Mouse (Mus musculus): ENCODE data around the gene Gm7697. TPM values are rescaled to one million over a fixed set of nuclear protein-coding genes. Genes with fewer than 3 reads are reported as not detected.
"Not testable (repeated sequence)": the region's sequence is repeated elsewhere in the genome, so short reads cannot be mapped to it uniquely, and the experiment has no call there.

Gm7697 gene
- polyA plus RNA-seq (2014; fragmentation: Nextera tagmentation; extraction: Ambion mirVana) = not detected in 2 replicates

DNA sequence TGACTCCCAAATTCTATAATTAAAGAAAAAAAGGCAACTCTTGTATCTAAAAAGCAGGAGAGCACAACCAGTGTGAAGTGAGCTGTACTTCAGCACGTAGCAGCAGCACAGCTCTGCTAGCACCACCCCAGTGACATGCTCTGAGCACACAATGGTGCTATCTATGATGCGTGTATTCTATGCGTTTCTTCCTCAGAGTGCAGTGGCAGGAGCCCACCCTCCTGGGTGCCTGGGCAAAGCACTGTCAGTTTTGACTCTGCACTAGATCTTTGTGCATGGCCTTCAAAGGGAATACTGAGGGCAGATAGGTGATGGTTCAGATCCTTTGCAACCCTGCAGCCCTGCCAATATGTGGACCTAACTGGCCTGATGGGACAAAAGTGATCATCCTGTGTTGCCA lies at the start of gene Gm7697:
Gene Gm7697, minus strand, starts transcription at position 101 of the 400 bp plus-strand sequence.
- WGBS = 86% methylated on average over 1 of the region's 3 CpGs
- H3K4me2 ChIP-seq (ENCODE audit: low read depth, low read length); H3K27me3 ChIP-seq (ENCODE audit: control insufficient read depth, insufficient read depth, low read length); H3K9ac ChIP-seq (replicated peaks; ENCODE audit: low read depth, low read length); H3K4me1 ChIP-seq (ENCODE audit: control insufficient read depth, insufficient read depth, low read length); H3K36me3 ChIP-seq (ENCODE audit: control insufficient read depth, insufficient read depth, low read length); ATAC-seq (ENCODE audit: low read depth); H3K27ac ChIP-seq (ENCODE audit: low read depth, low read length); H3K9me3 ChIP-seq (ENCODE audit: control insufficient read depth, low read length); H3K4me3 ChIP-seq (ENCODE audit: low read depth, low read length): not testable (repeated sequence)

DNA sequence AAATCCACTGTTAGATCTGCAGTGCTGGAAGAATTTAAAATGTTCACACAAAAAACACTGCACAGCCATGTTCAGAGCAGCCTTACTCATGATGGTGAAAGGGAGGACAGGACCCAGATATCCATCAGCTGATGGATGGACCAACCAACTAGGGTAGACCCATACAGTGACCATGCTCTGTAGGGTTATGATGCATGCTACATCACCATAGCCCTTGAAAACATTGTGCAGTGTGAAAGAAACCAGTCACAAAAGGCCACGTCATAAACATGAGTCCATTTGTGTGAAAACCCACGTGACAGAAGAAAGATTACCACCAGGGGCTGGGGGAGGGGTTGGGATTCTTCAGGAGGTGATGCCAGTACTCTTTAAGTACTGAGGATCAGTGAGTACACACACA lies 28.5 kb upstream of the Gm7697 start:
- not testable (repeated sequence) for H3K36me3 ChIP-seq (ENCODE audit: control insufficient read depth, insufficient read depth, low read length); H3K9me3 ChIP-seq (ENCODE audit: control insufficient read depth, low read length); ATAC-seq (ENCODE audit: low read depth); H3K4me2 ChIP-seq (ENCODE audit: low read depth, low read length); H3K9ac ChIP-seq (replicated peaks; ENCODE audit: low read depth, low read length); H3K27me3 ChIP-seq (ENCODE audit: control insufficient read depth, insufficient read depth, low read length); H3K4me3 ChIP-seq (ENCODE audit: low read depth, low read length); H3K4me1 ChIP-seq (ENCODE audit: control insufficient read depth, insufficient read depth, low read length); H3K27ac ChIP-seq (ENCODE audit: low read depth, low read length)
- WGBS = 39% methylated on average over 2 of the region's 2 CpGs

DNA sequence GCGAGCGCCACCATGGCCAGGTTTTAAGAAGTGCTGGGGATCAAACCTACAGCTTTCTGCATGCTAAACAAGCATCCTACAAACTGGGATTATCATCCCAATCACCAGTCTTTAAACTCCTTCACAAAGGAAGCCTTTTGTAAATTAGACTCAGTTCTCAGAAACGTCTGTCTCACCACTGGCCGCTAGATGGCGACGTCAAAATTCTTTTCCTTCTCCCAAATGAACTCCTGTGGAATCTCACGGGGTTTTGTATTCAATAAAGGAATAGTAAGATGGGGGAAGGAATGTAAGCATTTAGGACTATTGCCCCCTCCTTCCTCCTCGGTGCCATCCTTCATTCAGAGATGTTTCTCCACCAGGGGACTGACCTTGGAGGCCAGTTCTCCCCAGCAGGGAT lies 26.8 kb upstream of the Gm7697 start:
- not testable (repeated sequence) for H3K9me3 ChIP-seq (ENCODE audit: control insufficient read depth, low read length); H3K36me3 ChIP-seq (ENCODE audit: control insufficient read depth, insufficient read depth, low read length); H3K27me3 ChIP-seq (ENCODE audit: control insufficient read depth, insufficient read depth, low read length); H3K4me3 ChIP-seq (ENCODE audit: low read depth, low read length); ATAC-seq (ENCODE audit: low read depth); H3K27ac ChIP-seq (ENCODE audit: low read depth, low read length); H3K9ac ChIP-seq (replicated peaks; ENCODE audit: low read depth, low read length); H3K4me1 ChIP-seq (ENCODE audit: control insufficient read depth, insufficient read depth, low read length); H3K4me2 ChIP-seq (ENCODE audit: low read depth, low read length)
- WGBS = 7% methylated on average over 8 of the region's 8 CpGs

GRCm38 (mm10) chr8:69548114-69548513 lies 25.3 kb upstream of the Gm7697 start:
- ATAC-seq (ENCODE audit: low read depth); H3K27ac ChIP-seq (ENCODE audit: low read depth, low read length); H3K36me3 ChIP-seq (ENCODE audit: control insufficient read depth, insufficient read depth, low read length); H3K9ac ChIP-seq (replicated peaks; ENCODE audit: low read depth, low read length); H3K9me3 ChIP-seq (ENCODE audit: control insufficient read depth, low read length); H3K4me2 ChIP-seq (ENCODE audit: low read depth, low read length); H3K4me3 ChIP-seq (ENCODE audit: low read depth, low read length); H3K27me3 ChIP-seq (ENCODE audit: control insufficient read depth, insufficient read depth, low read length); H3K4me1 ChIP-seq (ENCODE audit: control insufficient read depth, insufficient read depth, low read length): not testable (repeated sequence)
- WGBS = 93% methylated on average over 3 of the region's 3 CpGs

DNA sequence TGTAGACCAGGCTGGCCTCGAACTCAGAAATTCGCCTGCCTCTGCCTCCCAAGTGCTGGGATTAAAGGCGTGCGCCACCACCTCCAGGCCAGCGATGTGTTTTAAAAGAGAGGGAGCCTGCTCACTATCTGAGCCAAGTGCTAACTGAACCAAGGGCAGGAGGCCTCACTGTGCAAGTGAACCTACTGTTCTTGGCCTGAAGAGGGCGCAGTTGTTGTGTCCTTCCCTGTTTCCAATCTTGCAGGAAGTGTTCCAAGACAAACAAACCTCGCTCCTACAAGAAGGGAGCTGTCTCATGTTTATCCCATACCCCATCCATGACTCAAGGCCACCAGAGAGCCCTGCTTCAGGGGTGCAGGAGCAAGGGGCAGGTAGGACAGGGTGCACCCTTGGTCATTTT lies 24.4 kb upstream of the Gm7697 start:
- WGBS = 76% methylated on average over 7 of the region's 7 CpGs
- not testable (repeated sequence) for ATAC-seq (ENCODE audit: low read depth); H3K27me3 ChIP-seq (ENCODE audit: control insufficient read depth, insufficient read depth, low read length); H3K4me3 ChIP-seq (ENCODE audit: low read depth, low read length); H3K4me1 ChIP-seq (ENCODE audit: control insufficient read depth, insufficient read depth, low read length); H3K9ac ChIP-seq (replicated peaks; ENCODE audit: low read depth, low read length); H3K36me3 ChIP-seq (ENCODE audit: control insufficient read depth, insufficient read depth, low read length); H3K27ac ChIP-seq (ENCODE audit: low read depth, low read length); H3K4me2 ChIP-seq (ENCODE audit: low read depth, low read length); H3K9me3 ChIP-seq (ENCODE audit: control insufficient read depth, low read length)

DNA sequence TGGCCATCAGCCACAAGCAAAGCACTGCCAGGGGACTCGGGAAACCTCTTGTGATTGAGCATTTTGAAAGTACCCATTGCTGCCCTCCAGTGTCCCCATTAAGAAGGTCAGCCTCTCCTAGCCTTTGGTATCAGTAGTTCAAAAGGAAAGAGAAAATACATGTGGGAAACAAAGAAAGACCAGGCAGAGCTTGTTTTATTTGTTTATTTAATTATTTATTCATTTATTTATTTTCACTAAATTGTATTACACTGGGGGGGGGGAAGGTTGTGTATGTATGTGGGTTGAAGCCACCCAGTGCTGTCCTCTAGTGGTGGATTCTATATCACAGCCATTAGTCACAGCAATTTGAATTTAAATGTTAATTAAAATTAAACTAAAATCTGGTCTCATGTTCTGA lies 22.2 kb upstream of the Gm7697 start:
- not testable (repeated sequence) for H3K4me2 ChIP-seq (ENCODE audit: low read depth, low read length); H3K4me1 ChIP-seq (ENCODE audit: control insufficient read depth, insufficient read depth, low read length); ATAC-seq (ENCODE audit: low read depth); H3K36me3 ChIP-seq (ENCODE audit: control insufficient read depth, insufficient read depth, low read length); H3K27me3 ChIP-seq (ENCODE audit: control insufficient read depth, insufficient read depth, low read length); H3K9ac ChIP-seq (replicated peaks; ENCODE audit: low read depth, low read length); H3K4me3 ChIP-seq (ENCODE audit: low read depth, low read length); H3K9me3 ChIP-seq (ENCODE audit: control insufficient read depth, low read length); H3K27ac ChIP-seq (ENCODE audit: low read depth, low read length)
- WGBS = no CpG with 5 or more reads among the region's 1 CpGs

- H3K27ac ChIP-seq (ENCODE audit: low read depth, low read length); H3K4me3 ChIP-seq (ENCODE audit: low read depth, low read length); H3K9ac ChIP-seq (replicated peaks; ENCODE audit: low read depth, low read length); ATAC-seq (ENCODE audit: low read depth); H3K9me3 ChIP-seq (ENCODE audit: control insufficient read depth, low read length); H3K4me2 ChIP-seq (ENCODE audit: low read depth, low read length); H3K27me3 ChIP-seq (ENCODE audit: control insufficient read depth, insufficient read depth, low read length); H3K36me3 ChIP-seq (ENCODE audit: control insufficient read depth, insufficient read depth, low read length); H3K4me1 ChIP-seq (ENCODE audit: control insufficient read depth, insufficient read depth, low read length): not testable (repeated sequence)
- WGBS = 89% methylated on average over 13 of the region's 13 CpGs
Measured at GRCm38 (mm10) chr8:69544511-69544910, 21.7 kb upstream of the Gm7697 start.

GRCm38 (mm10) chr8:69543984-69544383 lies 21.2 kb upstream of the Gm7697 start:
- H3K27me3 ChIP-seq (ENCODE audit: control insufficient read depth, insufficient read depth, low read length); H3K4me3 ChIP-seq (ENCODE audit: low read depth, low read length); H3K9me3 ChIP-seq (ENCODE audit: control insufficient read depth, low read length); H3K36me3 ChIP-seq (ENCODE audit: control insufficient read depth, insufficient read depth, low read length); H3K4me2 ChIP-seq (ENCODE audit: low read depth, low read length); H3K4me1 ChIP-seq (ENCODE audit: control insufficient read depth, insufficient read depth, low read length); H3K9ac ChIP-seq (replicated peaks; ENCODE audit: low read depth, low read length); H3K27ac ChIP-seq (ENCODE audit: low read depth, low read length): not testable (repeated sequence)
- 93% methylated on average over 5 of the region's 6 CpGs for WGBS
- ATAC-seq (ENCODE audit: low read depth) = peak; percentile 54; the same call in 1 of the 2 replicates

- 84% methylated on average over 7 of the region's 7 CpGs for whole genome bisulfite sequencing
- not testable (repeated sequence) for H3K9ac ChIP-seq (replicated peaks; ENCODE audit: low read depth, low read length); H3K27me3 ChIP-seq (ENCODE audit: control insufficient read depth, insufficient read depth, low read length); H3K4me2 ChIP-seq (ENCODE audit: low read depth, low read length); H3K4me3 ChIP-seq (ENCODE audit: low read depth, low read length); H3K36me3 ChIP-seq (ENCODE audit: control insufficient read depth, insufficient read depth, low read length); H3K9me3 ChIP-seq (ENCODE audit: control insufficient read depth, low read length); H3K4me1 ChIP-seq (ENCODE audit: control insufficient read depth, insufficient read depth, low read length); ATAC-seq (ENCODE audit: low read depth); H3K27ac ChIP-seq (ENCODE audit: low read depth, low read length)
Measured at GRCm38 (mm10) chr8:69540764-69541163, 18.0 kb upstream of the Gm7697 start.

- H3K27ac ChIP-seq (ENCODE audit: low read depth, low read length); H3K36me3 ChIP-seq (ENCODE audit: control insufficient read depth, insufficient read depth, low read length); H3K4me1 ChIP-seq (ENCODE audit: control insufficient read depth, insufficient read depth, low read length); ATAC-seq (ENCODE audit: low read depth); H3K9me3 ChIP-seq (ENCODE audit: control insufficient read depth, low read length); H3K9ac ChIP-seq (replicated peaks; ENCODE audit: low read depth, low read length); H3K27me3 ChIP-seq (ENCODE audit: control insufficient read depth, insufficient read depth, low read length); H3K4me3 ChIP-seq (ENCODE audit: low read depth, low read length); H3K4me2 ChIP-seq (ENCODE audit: low read depth, low read length): not testable (repeated sequence)
- 50% methylated on average over 1 of the region's 1 CpGs for WGBS
Measured at GRCm38 (mm10) chr8:69540331-69540730, 17.6 kb upstream of the Gm7697 start.
